Mouse (Mus musculus): ENCODE measurements around the gene Shld2.
"Not testable (repeated sequence)": the region's sequence is repeated elsewhere in the genome, so short reads cannot be mapped to it uniquely, and the experiment has no call there.

Shld2 gene

GRCm38 (mm10) chr14:34317431-34317830 is 7.1 kb upstream of the Shld2 start:
- no peak for DNase-seq

- DNase-seq, result no peak
Measured at GRCm38 (mm10) chr14:34316346-34316745, 6.1 kb upstream of the Shld2 start.

GRCm38 (mm10) chr14:34314796-34315195 is 4.5 kb upstream of the Shld2 start:
- DNase-seq, result no peak

- DNase-seq, result not testable (repeated sequence)
Measured at GRCm38 (mm10) chr14:34314383-34314782, 4.1 kb upstream of the Shld2 start.

- DNase-seq, result no peak
Measured at GRCm38 (mm10) chr14:34313612-34314011, 3.3 kb upstream of the Shld2 start.

- DNase-seq, result no peak
Measured at GRCm38 (mm10) chr14:34312339-34313048, 2.2 kb upstream of the Shld2 start.

- no peak for DNase-seq
Measured at GRCm38 (mm10) chr14:34311691-34312090, 1.4 kb upstream of the Shld2 start.

GRCm38 (mm10) chr14:34311021-34311631 is 833 bp upstream of the Shld2 start:
- peak; percentile 62 for DNase-seq

- no peak for DNase-seq
Measured at GRCm38 (mm10) chr14:34309907-34310233, 423 bp downstream of the Shld2 start.

GRCm38 (mm10) chr14:34309266-34309665 is 1.0 kb downstream of the Shld2 start:
- no peak for DNase-seq

- DNase-seq, result no peak
Measured at GRCm38 (mm10) chr14:34303265-34303680, 7.0 kb downstream of the Shld2 start.

GRCm38 (mm10) chr14:34302681-34303242 is 7.5 kb downstream of the Shld2 start:
- DNase-seq, result no peak

GRCm38 (mm10) chr14:34298871-34299700 is 11.2 kb downstream of the Shld2 start:
- no peak for DNase-seq

GRCm38 (mm10) chr14:34297634-34298033 is 12.7 kb downstream of the Shld2 start:
- no peak for DNase-seq

- DNase-seq, result no peak
Measured at GRCm38 (mm10) chr14:34297038-34297437, 13.3 kb downstream of the Shld2 start.

GRCm38 (mm10) chr14:34296350-34296749 is 13.9 kb downstream of the Shld2 start:
- no peak for DNase-seq

- DNase-seq, result no peak
Measured at GRCm38 (mm10) chr14:34293641-34294040, 16.7 kb downstream of the Shld2 start.

- no peak for DNase-seq
Measured at GRCm38 (mm10) chr14:34290229-34290628, 20.1 kb downstream of the Shld2 start.

- no peak for DNase-seq
Measured at GRCm38 (mm10) chr14:34289259-34290015, 20.9 kb downstream of the Shld2 start.

GRCm38 (mm10) chr14:34288396-34288795 is 21.9 kb downstream of the Shld2 start:
- no peak for DNase-seq

GRCm38 (mm10) chr14:34281736-34282269 is 28.5 kb downstream of the Shld2 start:
- no peak for DNase-seq

GRCm38 (mm10) chr14:34280798-34281197 is 29.5 kb downstream of the Shld2 start:
- no peak for DNase-seq
